In the genomic region with DNA sequence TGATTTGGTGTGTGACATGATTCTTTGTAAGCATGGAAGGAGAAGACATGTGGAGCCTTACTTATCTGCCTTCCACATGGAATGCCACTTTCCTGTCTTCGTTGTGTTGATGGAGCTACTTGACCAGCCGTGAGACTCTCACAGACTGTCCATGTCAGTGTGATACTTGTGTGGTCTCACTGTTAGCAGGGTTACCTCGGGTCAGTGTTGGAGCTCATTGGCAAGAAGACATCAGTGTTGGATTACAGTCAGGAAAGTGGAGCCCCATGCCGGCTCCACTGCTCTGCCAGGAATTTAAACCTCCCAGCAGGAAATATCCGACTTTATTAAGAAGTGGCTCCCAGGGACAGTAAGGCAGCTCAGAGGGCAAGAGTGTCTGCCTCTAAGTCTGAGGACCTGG, we compare ENCODE assay signal across 10 mouse cellular contexts.
A peak's percentile ranks its signal among the peaks of the same experiment; 100 is the strongest.
DNase-seq lines count a peak whose midpoint lies in the region; ATAC-seq and TF ChIP-seq lines count a peak whose summit lies in the region.
"Had no signal": no experiment of that assay in that cellular context is flagged by ENCODE, and none has a peak within 500 bp of the region (broad histone marks: within the 10 kb centered on the region; RNA-seq: fewer than 3 reads in every experiment).

No protein-coding gene starts in this region.

- no peaks in the 10 kb centered on the region for H3K79me2 ChIP-seq in heart, adult 2 months (replicated peaks; ENCODE audit: control insufficient read depth, insufficient read depth, low read length)

- no peak for TF ChIP-seq POLR2A in lung, adult 2 months (IDR thresholded peaks at IDR 0.05; ENCODE audit: borderline replicate concordance, extremely low read depth, low read depth, low read length)
- TF ChIP-seq POLR2A in heart, adult 2 months (IDR thresholded peaks at IDR 0.05; ENCODE audit: insufficient read depth, low read depth, low read length): no peak

- WGBS in lung, embryonic 16.5 days: 43% methylated on average over 5 of the region's 5 CpGs
- 46% methylated on average over 5 of the region's 5 CpGs for WGBS in lung, adult 2 months
- WGBS in heart, adult 2 months: 27% methylated on average over 5 of the region's 5 CpGs
- WGBS in liver, embryonic 15.5 days (ENCODE audit: insufficient replicate concordance): 31% methylated on average over 5 of the region's 5 CpGs
- 83% methylated on average over 5 of the region's 5 CpGs for WGBS in forebrain, embryonic 16.5 days

- intact Hi-C loops in heart, adult 2 months (cut with DNase I): loop anchor here (2.0 kb wide), 1 partner anchor 74 kb away; no protein-coding TSS in a partner anchor

- no peaks in the 10 kb centered on the region for H3K4me1 ChIP-seq in lung, embryonic 16.5 days (replicated peaks; ENCODE audit: control insufficient read depth, insufficient read depth, low read length)
- H3K4me1 ChIP-seq in lung, adult 2 months (ENCODE audit: control insufficient read depth, insufficient read depth, low read length): 0 out of 2 replicates have a peak, but pooled peaks cover 2% of the 10 kb centered on the region
- H3K4me1 ChIP-seq in heart, adult 2 months (ENCODE audit: control insufficient read depth, insufficient read depth, low read length): peaks cover 8% of the 10 kb centered on the region
- peaks cover 52% of the 10 kb centered on the region for H3K4me1 ChIP-seq in liver, embryonic 15.5 days (replicated peaks)
- no peaks in the 10 kb centered on the region for H3K4me1 ChIP-seq in forebrain, embryonic 16.5 days (replicated peaks; ENCODE audit: control insufficient read depth, insufficient read depth, low read length)
- H3K4me1 ChIP-seq: lung, embryonic 15.5 days had no signal

- H3K4me3 ChIP-seq in lung, embryonic 16.5 days (ENCODE audit: low read length): no peak overlapping the region
- no peak overlapping the region for H3K4me3 ChIP-seq in lung, adult 2 months (replicated peaks; ENCODE audit: extremely low read depth, low read depth, low read length)
- H3K4me3 ChIP-seq in heart, adult 2 months: no peak overlapping the region
- peak overlapping the region; percentile 65 for H3K4me3 ChIP-seq in liver, embryonic 15.5 days (replicated peaks)
- no peak overlapping the region for H3K4me3 ChIP-seq in forebrain, embryonic 16.5 days (replicated peaks; ENCODE audit: low read length)
- H3K4me3 ChIP-seq: lung, embryonic 15.5 days had no signal

- H3K9ac ChIP-seq in lung, embryonic 16.5 days (ENCODE audit: low read length): no peak overlapping the region
- H3K9ac ChIP-seq in heart, adult 2 months (ENCODE audit: low read depth, low read length): no peak overlapping the region; the same call in 1 of the 2 replicates
- peak overlapping the region; percentile 69 for H3K9ac ChIP-seq in liver, embryonic 15.5 days
- no peak overlapping the region for H3K9ac ChIP-seq in forebrain, embryonic 16.5 days (replicated peaks; ENCODE audit: low read depth, low read length)
- H3K9ac ChIP-seq: lung, embryonic 15.5 days had no signal

- ATAC-seq in lung, embryonic 16.5 days (ENCODE audit: low read depth): 0 out of 2 replicates have a peak, but pooled peaks have one; percentile 52
- ATAC-seq in liver, embryonic 15.5 days (ENCODE audit: insufficient read depth): peak; percentile 72
- ATAC-seq in forebrain, embryonic 16.5 days: no peak

- no peak overlapping the region for H3K4me2 ChIP-seq in lung, embryonic 16.5 days (ENCODE audit: low read depth, low read length)
- H3K4me2 ChIP-seq in liver, embryonic 15.5 days: peak overlapping the region; percentile 59
- H3K4me2 ChIP-seq in forebrain, embryonic 16.5 days (ENCODE audit: low read length): no peak overlapping the region
- H3K4me2 ChIP-seq: lung, embryonic 15.5 days had no signal

- no peaks in the 10 kb centered on the region for H3K27me3 ChIP-seq in lung, embryonic 16.5 days (ENCODE audit: control insufficient read depth, insufficient read depth, low read depth, low read length)
- H3K27me3 ChIP-seq in heart, adult 2 months (ENCODE audit: control insufficient read depth, insufficient read depth, low read length): no peaks in the 10 kb centered on the region
- H3K27me3 ChIP-seq in liver, embryonic 15.5 days: no peaks in the 10 kb centered on the region
- H3K27me3 ChIP-seq in forebrain, embryonic 16.5 days (replicated peaks; ENCODE audit: control insufficient read depth, insufficient read depth, low read length): no peaks in the 10 kb centered on the region
- H3K27me3 ChIP-seq: lung, embryonic 15.5 days had no signal

- H3K36me3 ChIP-seq in lung, embryonic 16.5 days (ENCODE audit: control insufficient read depth, insufficient read depth, low read length): peaks cover 8% of the 10 kb centered on the region; the same call in 1 of the 2 replicates
- peaks cover 4% of the 10 kb centered on the region for H3K36me3 ChIP-seq in heart, adult 2 months (ENCODE audit: control insufficient read depth, insufficient read depth, low read length)
- H3K36me3 ChIP-seq in liver, embryonic 15.5 days (replicated peaks): peaks cover 41% of the 10 kb centered on the region
- H3K36me3 ChIP-seq in forebrain, embryonic 16.5 days (ENCODE audit: control insufficient read depth, insufficient read depth): peaks cover 11% of the 10 kb centered on the region

- no peaks in the 10 kb centered on the region for H3K9me3 ChIP-seq in lung, embryonic 16.5 days (ENCODE audit: control insufficient read depth, low read length)
- H3K9me3 ChIP-seq in liver, embryonic 15.5 days (replicated peaks): no peaks in the 10 kb centered on the region
- H3K9me3 ChIP-seq in forebrain, embryonic 16.5 days (ENCODE audit: control insufficient read depth, low read length): no peaks in the 10 kb centered on the region
- H3K9me3 ChIP-seq: lung, embryonic 15.5 days had no signal

- peak; percentile 39; the same call in 1 of the 2 replicates for TF ChIP-seq EP300 in heart, adult 2 months (IDR thresholded peaks at IDR 0.05; ENCODE audit: insufficient read depth, low read depth, low read length)

- DNase-seq in lung, adult 2 months: no peak
- peak; percentile 69 to 74 for DNase-seq in cerebellum, postnatal 10 days
- peak in 1 of 2 experiments; percentile 44 for DNase-seq in heart, adult 2 months
- no peak for DNase-seq in right cerebral cortex, postnatal 10 days (ENCODE audit: low spot score in 2 of 2)
- no peak for DNase-seq in frontal cortex, postnatal 14 days (ENCODE audit: low spot score in 2 of 2)
- DNase-seq: kidney, adult 11 months had no signal

- no peak overlapping the region for H3K27ac ChIP-seq in lung, embryonic 16.5 days (ENCODE audit: low read length)
- no peak overlapping the region for H3K27ac ChIP-seq in heart, adult 2 months
- H3K27ac ChIP-seq in liver, embryonic 15.5 days (replicated peaks): peak overlapping the region; percentile 97
- no peak overlapping the region for H3K27ac ChIP-seq in forebrain, embryonic 16.5 days (ENCODE audit: low read length)
- H3K27ac ChIP-seq: lung, embryonic 15.5 days had no signal

- TF ChIP-seq CTCF in lung, adult 2 months (IDR thresholded peaks at IDR 0.05; ENCODE audit: insufficient read depth, low read length): no peak
- TF ChIP-seq CTCF in heart, adult 2 months (IDR thresholded peaks at IDR 0.05): no peak

Comparison
In these comparisons a context has a peak if more than half of its experiments do, and no peak if none do; other contexts are left out.
1. DNase-seq: peak in cerebellum, postnatal 10 days (2 of 2); none in lung, adult 2 months (single experiment), right cerebral cortex, postnatal 10 days (0 of 2) and frontal cortex, postnatal 14 days (0 of 2).